Mouse (Mus musculus): ENCODE results near the gene Txnrd2. TPM values are rescaled to one million over a fixed set of nuclear protein-coding genes. Genes with fewer than 3 reads are reported as not detected.
A peak's percentile ranks its signal among the peaks of the same experiment; 100 is the strongest.

Gene Txnrd2
- total RNA-seq, 2 experiments from 2014 or later: 8.8 to 13.1 TPM

DNA sequence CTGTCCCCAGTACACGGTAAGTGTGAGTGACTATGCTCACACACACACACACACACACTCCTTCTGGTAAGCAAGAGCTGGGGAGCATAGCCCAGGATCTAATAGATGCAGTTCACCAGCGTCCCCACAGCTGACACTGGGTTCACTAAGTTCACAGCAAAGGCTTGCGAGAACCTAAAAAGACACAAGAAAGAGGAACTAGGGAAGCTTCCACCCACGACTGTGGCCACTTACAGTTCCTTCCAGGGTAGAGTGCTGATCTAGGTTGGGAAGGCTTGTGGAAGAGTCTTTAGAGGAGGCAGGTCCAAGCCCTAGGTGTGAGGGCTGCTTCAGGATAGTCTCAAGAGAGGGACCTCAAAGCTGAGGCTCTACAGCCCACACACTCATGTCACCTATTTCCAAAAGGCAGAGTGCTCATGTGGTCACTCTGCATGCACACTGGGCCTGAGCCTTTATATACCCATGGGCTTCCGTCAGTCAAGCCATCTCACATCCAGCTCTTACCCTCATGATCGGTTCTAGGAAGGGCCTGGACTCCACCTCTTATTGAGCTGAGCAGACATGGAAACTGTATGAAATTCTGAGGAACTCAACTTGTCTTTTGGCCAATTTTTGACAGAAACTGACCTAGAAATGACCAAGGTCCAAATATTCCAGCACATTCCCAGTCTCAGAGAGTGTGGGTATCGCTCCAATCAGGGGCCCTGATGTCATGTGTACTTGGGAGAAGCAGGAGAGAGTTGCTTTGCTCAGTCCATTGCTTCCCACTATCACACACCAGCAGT, 13.0 kb upstream of the Txnrd2 start:
- ATAC-seq (replicated peaks; ENCODE audit: poor library complexity, severe bottlenecking): peak; percentile 65

DNA sequence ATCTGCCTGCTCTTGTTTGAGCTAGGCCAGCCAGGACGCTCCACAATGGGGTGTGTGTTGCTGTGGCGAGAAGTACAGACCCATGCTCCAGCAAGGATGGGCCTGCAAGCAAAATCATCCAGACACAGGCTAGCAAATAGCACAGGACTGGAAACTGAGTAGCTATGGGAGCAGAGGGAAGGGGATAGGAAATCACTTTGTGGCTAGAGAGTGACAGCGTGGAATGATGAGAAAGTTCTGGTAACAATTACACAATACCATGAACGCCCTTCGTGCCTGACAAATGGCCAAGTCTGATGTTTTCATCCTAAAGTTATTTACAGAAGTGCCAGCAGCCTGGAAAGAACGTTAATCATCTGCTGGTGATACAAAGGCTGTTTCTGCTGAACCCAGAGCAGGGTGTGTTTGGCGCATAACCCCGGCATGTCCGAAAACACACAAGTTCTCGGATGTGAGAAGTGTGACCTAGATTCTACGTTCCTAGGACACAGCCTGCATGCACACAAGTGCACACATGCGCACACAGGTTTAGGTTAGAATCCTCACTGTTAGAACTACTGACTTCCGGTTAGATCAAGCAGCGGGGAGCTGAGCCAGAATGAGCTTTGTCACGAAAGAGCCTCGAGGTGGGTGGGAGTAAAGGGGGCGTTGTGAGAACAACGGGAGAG, 10.0 kb upstream of the Txnrd2 start:
- ATAC-seq (replicated peaks; ENCODE audit: poor library complexity, severe bottlenecking): peak; percentile 36

DNA sequence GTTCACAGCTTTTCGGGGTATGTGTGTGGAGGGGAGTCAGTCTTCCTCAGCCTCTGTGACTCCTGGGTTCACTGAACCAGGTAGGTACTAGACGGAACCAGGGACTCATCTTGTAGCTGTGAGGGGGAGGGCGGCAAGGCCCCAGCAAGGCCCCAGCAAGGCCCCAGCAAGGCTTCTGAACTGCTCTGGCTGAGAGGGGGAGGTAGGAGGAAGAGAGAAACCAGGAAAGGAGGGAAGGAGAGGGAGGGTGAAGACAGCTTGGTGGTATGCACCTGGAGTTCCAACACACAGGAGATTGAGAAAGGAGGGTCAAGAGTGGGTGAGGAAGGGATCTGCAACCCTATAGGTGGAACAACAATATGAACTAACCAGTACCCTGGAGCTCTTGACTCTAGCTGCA, 9.3 kb upstream of the Txnrd2 start:
- ATAC-seq (replicated peaks; ENCODE audit: poor library complexity, severe bottlenecking): no peak

DNA sequence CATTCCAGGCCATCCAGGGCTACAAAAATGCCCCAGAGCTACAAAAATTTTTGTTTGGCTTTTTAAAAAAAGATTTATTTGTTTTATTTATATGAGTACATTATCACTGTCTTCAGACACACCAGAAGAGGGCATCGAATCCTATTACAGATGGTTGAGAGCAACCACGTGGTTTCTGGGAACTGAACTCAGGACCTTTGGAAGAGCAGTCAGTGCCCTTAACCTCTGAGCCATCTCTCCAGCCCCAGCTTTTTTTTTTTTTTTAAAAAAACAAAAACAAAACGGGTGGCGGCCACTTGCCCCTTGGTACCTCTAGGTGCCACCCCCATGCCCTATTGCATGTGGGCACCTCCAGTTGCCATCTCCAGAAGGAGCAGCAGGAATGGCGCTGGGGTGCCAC, 8.7 kb upstream of the Txnrd2 start:
- ATAC-seq (replicated peaks; ENCODE audit: poor library complexity, severe bottlenecking): no peak

DNA sequence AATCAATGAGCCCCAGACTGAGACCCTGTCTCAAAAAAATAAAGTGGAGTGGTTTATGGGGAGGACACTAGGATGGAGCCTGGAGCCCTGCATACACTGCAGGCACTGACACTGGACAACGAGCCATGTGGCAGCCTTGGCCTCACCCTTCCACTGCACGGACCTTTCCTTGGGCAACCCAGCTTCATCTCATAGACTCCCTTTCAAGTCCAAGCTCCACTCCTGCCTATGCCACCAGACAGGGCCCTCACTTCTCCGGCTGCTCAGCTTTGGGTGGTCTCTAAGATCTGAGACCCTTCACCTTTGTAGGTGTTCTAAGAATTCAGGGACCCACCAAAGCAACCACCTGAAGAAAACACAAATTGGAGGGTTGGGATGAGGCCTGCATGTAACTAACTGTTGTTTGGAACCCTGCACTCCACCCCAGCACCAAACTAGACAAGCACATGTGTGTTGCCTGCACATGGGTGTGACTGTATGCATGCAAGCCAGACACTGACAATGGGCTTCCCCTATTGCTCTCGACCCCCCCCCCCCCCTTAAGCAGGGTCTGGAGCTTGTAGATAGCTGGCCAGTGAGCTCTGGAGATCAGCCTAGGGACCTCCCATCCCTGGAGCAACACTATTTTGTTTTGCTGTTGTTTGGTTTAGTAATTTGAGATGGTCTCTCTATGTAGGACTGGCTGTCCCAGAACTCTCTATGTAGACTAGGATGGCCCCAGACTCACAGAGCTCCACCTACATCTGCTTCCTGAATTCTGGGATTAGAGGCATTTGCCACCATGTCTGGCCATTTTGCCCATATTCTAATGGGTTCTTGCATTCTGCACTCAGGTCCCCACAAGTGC, 7.2 kb upstream of the Txnrd2 start:
- ATAC-seq (replicated peaks; ENCODE audit: poor library complexity, severe bottlenecking): no peak

DNA sequence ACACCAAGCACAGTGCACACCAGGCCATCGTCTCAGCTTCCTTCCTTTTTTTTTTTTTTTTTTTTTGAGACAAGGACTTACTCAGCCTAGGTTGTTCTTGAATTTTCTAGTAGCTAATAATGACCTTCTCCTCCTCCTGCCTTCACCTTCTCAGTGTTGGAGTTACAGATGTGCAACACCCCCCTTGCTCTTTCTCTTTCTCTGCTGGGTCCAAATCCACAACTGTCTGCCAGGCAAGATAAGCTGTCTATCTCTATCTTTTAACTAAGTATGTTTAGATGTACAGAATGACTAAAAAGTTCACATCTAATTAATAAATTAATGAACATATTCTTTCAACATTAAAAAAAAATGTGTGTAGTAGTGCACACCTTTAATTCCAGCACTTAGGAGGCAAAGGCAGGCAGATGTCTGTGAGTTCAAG, 6.6 kb upstream of the Txnrd2 start:
- no peak for ATAC-seq (replicated peaks; ENCODE audit: poor library complexity, severe bottlenecking)

DNA sequence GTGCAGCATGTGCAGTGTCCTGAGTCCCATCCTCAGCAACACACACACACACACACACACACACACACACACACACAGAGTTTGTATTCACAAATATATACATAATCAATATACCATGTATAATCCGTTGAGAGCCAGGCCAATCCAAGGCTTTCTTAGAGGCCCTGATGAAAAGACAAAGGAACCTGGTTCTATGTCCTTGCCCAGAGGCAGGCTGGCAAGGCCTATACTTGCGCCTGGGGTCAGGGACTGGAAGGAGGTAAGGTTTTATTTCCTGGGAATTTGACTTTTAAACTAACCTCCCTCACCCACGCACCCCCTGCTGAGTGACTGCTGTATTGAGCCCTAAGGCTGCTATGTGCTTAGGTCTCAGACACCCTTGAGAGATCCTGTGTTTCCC, 5.6 kb upstream of the Txnrd2 start:
- no peak for ATAC-seq (replicated peaks; ENCODE audit: poor library complexity, severe bottlenecking)

DNA sequence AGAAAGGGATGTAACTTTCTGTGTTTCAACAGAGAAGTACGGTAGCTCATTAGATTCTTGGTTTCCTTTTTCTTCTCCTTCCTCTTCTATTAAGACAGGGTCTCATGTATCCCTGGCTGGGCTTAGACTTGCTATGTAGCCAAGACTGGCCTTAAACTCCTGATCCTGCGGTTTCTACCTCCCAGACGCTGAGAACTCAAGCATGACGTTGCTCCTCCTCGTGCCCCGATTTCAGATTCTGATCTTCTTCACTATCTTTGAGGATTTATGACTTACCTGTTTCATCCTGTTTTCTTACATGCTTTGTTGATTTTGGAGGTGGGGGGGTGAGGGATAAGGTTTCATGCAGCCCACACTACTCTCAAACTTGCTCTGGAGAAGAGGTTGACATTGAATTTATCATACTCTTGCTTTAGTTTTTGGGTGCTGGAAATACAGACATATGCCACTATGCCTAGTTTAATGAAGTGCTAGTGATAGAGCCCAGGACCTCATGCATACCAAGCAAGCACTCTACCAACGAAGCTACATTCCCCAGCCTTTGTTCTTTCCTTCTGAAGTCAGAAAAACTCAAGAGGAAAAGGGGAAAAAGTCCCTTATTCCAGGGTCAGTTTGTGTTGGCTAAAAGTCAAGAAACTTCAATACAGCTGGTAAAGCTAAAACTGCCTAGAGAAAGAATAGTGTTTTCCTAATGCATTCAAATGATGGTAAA, 2.8 kb upstream of the Txnrd2 start:
- no peak for ATAC-seq (replicated peaks; ENCODE audit: poor library complexity, severe bottlenecking)

DNA sequence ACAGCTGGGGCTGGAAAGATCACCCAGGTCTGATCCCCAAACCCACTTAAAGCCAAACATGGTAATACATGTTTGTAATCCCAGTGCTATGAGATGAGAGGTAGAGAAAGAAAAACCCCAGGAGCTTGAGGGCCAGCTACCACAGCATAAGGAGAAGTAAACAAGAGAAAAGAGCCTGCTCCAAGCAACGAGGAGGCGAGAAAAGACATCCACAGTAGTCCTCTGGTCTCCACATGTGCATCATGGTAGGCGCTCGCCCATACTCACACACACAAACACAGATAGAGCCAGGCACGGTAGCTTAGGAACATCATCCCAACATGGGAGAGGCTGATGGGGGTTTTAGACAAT, 2.3 kb upstream of the Txnrd2 start:
- no peak for ATAC-seq (replicated peaks; ENCODE audit: poor library complexity, severe bottlenecking)

DNA sequence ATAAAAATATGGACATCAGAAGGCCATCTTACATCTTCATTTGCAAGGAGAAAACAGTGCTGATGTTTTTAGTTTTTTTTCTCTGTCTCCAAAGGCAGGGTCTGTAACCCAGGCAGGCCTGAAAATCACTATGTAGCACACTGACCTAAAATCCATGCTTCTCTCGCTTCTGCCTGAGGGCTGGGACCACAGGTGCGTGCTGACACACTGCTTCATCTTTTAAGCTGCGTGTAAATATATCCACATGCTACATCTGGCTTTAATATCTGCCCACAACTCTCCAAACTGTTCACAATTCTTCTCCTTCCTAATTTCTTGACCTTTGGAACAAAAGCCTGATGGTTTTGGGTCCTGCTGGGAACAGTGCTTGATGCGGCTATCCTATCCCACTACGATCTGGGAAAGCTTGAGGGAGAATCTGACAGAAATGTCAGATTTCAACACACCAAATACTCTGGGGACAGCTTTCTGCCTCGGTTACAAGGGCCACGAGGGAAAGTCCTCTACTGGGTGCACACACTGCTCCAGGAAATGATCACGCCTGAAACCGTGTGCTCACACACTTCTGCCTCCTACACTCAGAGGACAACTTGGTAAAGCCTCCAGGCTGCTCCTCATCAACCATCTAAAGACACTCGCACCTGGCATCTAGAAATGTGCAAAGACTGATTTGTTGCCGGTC, 1.7 kb upstream of the Txnrd2 start:
- no peak for ATAC-seq (replicated peaks; ENCODE audit: poor library complexity, severe bottlenecking)

DNA sequence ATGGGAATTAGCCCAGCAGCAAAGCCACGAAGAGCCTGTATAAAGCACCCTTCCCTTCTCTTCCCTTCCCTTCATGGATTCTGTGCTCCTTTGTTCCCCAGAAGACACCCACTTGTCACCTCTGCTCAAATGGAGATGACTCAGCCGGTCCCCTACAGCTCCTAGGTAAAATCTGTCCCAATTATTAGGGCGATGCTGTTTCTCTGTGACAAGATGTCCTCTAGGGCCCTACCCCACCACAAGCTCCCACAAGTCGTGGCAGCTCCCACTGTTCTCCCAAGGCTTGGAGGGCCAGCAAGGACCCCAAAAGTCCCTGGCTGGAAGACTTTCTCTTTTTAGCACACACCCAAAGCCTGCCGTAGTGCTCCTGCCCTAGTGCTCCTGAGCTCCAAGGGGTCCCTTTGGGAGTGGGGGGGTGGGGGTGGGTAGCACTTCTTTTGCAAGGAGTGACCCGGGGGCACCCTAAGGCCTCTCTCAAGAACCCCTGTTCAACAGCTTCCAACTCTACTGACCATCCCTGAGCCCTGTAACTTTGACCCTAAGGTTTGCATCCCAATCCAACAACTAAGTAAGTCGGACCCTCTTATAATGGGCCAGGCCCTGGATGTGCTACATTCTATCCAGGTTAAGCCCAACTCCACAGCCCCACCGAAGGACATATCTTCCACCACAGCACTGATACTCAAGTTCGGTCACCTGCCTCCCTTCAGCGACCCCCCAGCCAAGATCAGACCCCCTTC, 539 bp upstream of the Txnrd2 start:
- no peak; the same call in 1 of the 2 replicates for ATAC-seq (replicated peaks; ENCODE audit: poor library complexity, severe bottlenecking)

DNA sequence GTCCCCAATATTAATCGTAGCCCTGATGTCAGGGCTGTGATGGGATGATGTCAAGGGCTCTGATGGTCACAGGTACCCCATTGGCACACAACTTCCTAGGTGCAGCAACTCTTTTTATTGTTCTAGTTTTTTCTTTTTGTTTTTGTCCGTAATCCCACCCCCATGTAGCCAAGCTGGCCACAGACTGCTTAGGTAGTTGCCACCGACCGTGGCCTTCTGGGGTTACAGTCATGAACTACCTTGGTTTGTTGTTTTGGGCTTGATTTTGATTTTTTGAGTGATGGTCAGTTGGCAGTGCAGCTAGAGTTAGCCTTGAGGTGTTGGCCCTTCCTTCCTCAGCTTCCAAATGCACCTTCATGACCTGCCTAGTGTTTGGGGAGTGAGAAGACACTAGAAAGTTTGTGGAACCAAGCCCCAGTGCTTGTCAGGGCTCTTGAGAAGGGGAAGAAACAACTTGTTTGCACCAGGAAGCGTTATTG, 657 bp downstream of the Txnrd2 start, which contains the start of gene Comt:
Comt (minus strand) TSS at position 51 of the 479 bp plus-strand sequence.
- 0 out of 2 replicates have a peak, but pooled peaks have one; percentile 1 for ATAC-seq (replicated peaks; ENCODE audit: poor library complexity, severe bottlenecking)

DNA sequence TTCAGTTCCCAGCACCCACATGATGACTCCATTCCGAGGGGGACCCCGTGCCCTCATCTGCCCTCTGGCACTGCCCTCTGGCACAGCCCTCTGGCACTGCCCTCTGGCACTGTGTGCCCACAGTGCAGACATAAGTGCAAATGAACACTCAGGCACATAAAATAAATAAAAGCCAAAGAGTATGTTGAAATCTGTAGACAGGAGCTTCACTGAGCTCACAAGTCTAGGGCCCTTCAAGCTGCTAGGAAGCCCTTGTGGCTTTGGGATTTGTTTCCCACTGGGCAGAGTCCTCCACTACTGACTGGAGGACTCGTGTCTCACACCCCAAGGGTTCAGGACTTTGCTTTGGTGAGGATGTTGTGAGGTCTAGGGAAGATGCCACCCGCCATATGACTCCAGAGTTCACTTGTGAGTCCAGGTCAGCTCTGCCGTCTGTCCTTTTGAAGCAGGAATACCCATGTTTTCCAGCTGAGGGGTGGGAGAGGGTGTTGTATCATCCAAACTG, 1.9 kb downstream of the Txnrd2 start:
- no peak for ATAC-seq (replicated peaks; ENCODE audit: poor library complexity, severe bottlenecking)

DNA sequence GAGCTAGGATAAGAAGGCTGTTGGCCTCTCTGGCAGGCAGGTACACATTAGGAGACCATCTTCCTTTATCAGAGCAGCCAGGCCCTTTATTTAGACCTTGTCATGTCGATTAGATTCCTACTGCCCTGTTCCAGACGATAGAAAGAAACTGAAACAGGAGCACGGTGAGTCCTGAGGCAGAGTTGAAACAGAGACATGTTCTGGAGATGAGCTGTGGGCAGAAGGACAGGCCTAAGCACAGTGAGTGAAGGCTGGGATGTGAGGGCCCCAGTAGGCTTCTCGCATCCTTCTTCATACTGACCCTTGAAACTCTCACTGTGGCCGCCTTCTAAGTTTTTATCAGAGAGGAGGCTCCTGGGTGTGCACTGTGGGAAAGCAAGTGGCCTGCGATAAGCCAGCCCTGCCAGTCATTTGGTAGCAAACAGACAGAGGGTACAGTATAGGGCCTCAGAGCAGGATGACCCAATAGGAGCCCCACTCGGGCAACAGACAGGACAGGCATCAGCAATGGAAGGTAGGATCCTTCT, 2.4 kb downstream of the Txnrd2 start:
- no peak for ATAC-seq (replicated peaks; ENCODE audit: poor library complexity, severe bottlenecking)

DNA sequence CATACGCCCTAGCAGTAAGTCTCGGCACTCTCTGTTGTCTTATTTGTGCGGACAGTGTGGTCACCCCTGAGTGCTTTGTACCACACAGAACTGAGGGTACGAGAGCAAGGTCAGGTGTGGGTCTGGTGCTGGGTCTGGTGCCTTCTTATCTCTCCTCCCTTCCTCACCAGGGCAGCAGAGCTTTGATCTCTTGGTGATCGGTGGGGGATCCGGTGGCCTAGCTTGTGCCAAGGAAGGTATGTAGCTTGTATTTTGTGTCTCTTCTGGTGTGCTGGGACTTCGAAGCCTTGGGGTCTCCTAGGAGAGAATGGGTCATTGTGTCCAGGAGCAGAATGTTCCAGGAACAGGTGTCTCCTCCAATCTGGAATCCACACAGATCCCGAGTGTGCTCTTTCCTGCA, 3.5 kb downstream of the Txnrd2 start:
- no peak for ATAC-seq (replicated peaks; ENCODE audit: poor library complexity, severe bottlenecking)

DNA sequence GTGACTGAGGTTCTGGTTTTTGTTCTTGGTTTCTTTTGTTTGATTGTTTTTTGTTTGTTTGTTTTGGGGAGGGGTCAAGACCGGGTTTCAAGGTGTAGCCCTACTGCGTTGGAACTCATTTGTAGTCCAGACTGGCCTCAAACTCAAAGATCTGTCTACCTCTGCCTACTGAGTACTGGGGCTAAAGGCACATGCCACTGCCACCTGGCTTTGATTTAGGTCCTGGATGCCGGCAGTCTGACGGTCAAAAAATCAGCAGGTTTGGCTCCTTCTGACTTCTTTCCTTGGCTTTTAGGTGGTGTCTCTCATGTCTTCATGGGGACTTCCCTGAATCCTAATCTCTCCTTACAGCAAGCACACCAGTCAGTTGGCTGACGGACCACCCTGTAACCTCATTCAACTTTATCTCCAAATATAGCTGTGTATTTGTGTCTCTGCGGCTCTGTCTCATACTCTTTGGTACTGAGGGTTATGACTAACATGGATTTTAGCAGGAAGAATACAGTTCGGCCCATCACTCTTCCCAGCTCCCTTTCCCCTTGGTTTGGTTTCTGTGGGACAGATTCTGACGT, 4.5 kb downstream of the Txnrd2 start:
- no peak for ATAC-seq (replicated peaks; ENCODE audit: poor library complexity, severe bottlenecking)

DNA sequence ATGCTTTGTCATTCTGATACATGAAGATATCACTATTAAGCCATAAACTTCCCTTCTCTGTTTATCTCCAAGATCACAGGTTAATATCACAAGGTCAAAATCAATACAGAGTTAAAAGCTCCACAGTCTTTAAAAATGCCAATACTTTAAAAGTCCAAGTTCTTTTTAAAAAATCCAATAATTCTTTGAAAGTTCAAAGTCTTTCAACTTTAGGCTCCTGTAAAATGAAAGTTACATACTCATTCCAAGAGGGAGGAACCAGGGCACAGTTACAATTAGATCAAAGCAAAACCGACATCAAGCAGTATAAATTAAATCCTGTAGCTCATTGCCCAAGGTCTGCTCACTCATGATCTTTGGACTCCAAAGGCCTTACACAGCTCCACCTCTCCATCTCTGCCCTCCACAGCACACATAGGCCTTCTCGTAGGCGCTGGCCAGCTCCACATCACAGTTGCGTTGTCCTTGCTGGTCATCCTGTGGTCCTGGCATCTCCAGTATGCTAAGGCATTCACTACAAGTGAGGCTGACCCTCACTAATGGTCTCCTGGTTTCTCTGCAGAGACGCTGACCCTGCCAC, 7.2 kb downstream of the Txnrd2 start:
- ATAC-seq (replicated peaks; ENCODE audit: poor library complexity, severe bottlenecking): no peak

DNA sequence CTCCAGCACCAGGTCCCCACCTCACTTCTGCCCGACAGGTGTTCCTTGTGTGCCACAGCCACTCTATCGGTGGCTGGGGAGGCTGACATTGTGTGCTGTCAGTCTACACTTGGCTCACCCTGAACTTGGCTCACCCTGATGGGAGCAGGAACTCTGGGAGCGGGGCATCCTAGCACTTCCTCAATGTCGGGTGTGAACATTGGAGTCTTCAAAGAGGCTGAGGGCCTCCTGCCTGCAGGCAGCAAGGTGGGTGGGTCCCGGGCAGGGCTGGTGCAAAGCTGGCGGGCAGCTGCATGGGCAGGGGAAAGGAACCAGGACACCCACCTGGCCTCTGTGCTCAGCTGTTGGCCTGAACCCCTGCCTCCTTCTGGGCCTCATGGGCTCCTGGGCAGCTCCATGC, 9.9 kb downstream of the Txnrd2 start:
- ATAC-seq (replicated peaks; ENCODE audit: poor library complexity, severe bottlenecking): no peak

Data from granulocyte monocyte progenitor cell, adult 5-6 weeks (primary cell).